In the genomic region with DNA sequence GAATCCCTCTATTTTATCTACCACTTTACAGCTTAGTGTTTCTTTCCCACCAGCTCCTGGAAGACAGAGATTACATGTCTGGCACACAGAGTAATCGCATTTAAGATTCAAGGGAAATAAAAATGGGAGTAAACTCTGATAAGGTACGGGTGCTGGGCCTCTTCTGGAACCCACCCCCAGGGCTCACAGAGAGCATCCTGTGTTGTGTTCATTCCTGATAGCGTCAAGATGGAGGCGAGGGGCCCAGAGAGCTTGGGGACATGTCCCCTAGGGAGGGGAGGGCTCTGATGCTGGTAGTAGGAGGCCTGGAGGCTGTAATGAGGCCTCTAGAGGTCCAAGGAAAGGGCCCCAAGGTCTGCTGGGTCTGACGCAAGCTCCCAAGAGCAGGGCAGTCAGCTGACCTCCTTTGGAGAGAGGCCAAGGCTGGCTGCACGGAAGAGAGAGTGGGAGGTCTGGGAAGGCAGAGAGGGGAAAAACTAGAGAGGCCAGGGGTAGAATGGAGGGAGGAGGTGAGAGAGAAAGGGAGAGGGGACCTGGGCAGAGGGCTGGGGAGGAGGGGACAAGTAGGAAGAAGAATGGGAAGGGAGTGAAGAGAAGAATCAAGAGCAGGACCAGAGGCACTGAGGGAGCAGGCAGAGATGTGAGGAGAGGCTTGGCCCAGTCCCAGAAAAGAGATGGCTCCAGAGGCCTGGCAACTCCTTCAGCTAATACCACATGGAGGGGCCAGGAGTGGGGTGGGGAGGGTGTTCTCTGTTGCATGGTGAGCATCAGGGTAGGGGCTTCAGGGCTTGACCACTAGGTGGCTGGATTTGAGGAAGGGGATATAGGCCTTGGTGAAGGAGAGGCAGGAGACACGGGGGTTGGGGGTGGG, we compare ENCODE assay signal across 8 mouse cellular contexts.
DNase-seq lines count a peak whose midpoint lies in the region; ATAC-seq and TF ChIP-seq lines count a peak whose summit lies in the region.

No protein-coding gene starts in this region.

- WGBS in intestine, embryonic 16.5 days: 38% methylated on average over 7 of the region's 7 CpGs
- 14% methylated on average over 7 of the region's 7 CpGs for WGBS in liver, embryonic 16.5 days (ENCODE audit: insufficient replicate concordance)

- peaks cover 6% of the 10 kb centered on the region for H3K27me3 ChIP-seq in G1E (ENCODE audit: insufficient read depth, low read length)
- H3K27me3 ChIP-seq in intestine, embryonic 16.5 days (replicated peaks; ENCODE audit: control insufficient read depth, insufficient read depth, low read length): no peaks in the 10 kb centered on the region
- H3K27me3 ChIP-seq in liver, embryonic 16.5 days (ENCODE audit: control insufficient read depth, insufficient read depth, low read depth, low read length): no peaks in the 10 kb centered on the region

- H3K9me3 ChIP-seq in G1E (replicated peaks): no peaks in the 10 kb centered on the region
- H3K9me3 ChIP-seq in intestine, embryonic 16.5 days (ENCODE audit: control insufficient read depth, low read length): no peaks in the 10 kb centered on the region
- no peaks in the 10 kb centered on the region for H3K9me3 ChIP-seq in liver, embryonic 16.5 days (replicated peaks; ENCODE audit: control insufficient read depth, low read length)

- H3K4me1 ChIP-seq in G1E (ENCODE audit: insufficient read depth, low read depth, low read length): peaks cover 35% of the 10 kb centered on the region
- peaks cover 12% of the 10 kb centered on the region; the same call in 1 of the 2 replicates for H3K4me1 ChIP-seq in intestine, embryonic 16.5 days (ENCODE audit: control insufficient read depth, insufficient read depth, low read length)
- H3K4me1 ChIP-seq in liver, embryonic 16.5 days (ENCODE audit: control insufficient read depth, low read depth, low read length): peaks cover 34% of the 10 kb centered on the region

- peak overlapping the region; percentile 60; the same call in 1 of the 2 replicates for H3K4me3 ChIP-seq in G1E (ENCODE audit: low read depth, low read length)
- H3K4me3 ChIP-seq in intestine, embryonic 16.5 days (ENCODE audit: low read length): no peak overlapping the region
- no peak overlapping the region; the same call in 1 of the 2 replicates for H3K4me3 ChIP-seq in liver, embryonic 16.5 days (ENCODE audit: low read depth, low read length)

- H3K4me2 ChIP-seq in intestine, embryonic 16.5 days (ENCODE audit: low read depth, low read length): no peak overlapping the region; the same call in 1 of the 2 replicates
- H3K4me2 ChIP-seq in liver, embryonic 16.5 days (ENCODE audit: low read depth, low read length): peak overlapping the region; percentile 43

- H3K27ac ChIP-seq in intestine, embryonic 16.5 days (ENCODE audit: low read length): peak overlapping the region; percentile 80
- peak overlapping the region; percentile 86 for H3K27ac ChIP-seq in liver, embryonic 16.5 days (ENCODE audit: low read length)

- H3K36me3 ChIP-seq in G1E (replicated peaks): no peaks in the 10 kb centered on the region
- H3K36me3 ChIP-seq in intestine, embryonic 16.5 days (ENCODE audit: control insufficient read depth, insufficient read depth, low read length): no peaks in the 10 kb centered on the region
- H3K36me3 ChIP-seq in liver, embryonic 16.5 days (ENCODE audit: control insufficient read depth, insufficient read depth): no peaks in the 10 kb centered on the region

- ATAC-seq in G1E (ENCODE audit: extremely low read depth, insufficient number of reproducible peaks, low FRiP score, poor library complexity, severe bottlenecking): peak; percentile 78
- ATAC-seq in intestine, embryonic 16.5 days: peak; percentile 93
- ATAC-seq in liver, embryonic 16.5 days (ENCODE audit: low read depth): peak; percentile 94
- ATAC-seq in cerebellum, adult (ENCODE audit: insufficient number of reproducible peaks, low FRiP score, low TSS enrichment): no peak

- no peak for TF ChIP-seq CTCF in G1E (IDR thresholded peaks at IDR 0.05; ENCODE audit: low read depth, low read length)

- H3K9ac ChIP-seq in intestine, embryonic 16.5 days (ENCODE audit: low read depth, low read length): 0 out of 2 replicates have a peak overlapping the region, but pooled peaks have one; percentile 21
- peak overlapping the region; percentile 10 for H3K9ac ChIP-seq in liver, embryonic 16.5 days (ENCODE audit: low read depth, low read length)

- DNase-seq in G1E (ENCODE audit: low spot score): peak; percentile 75
- peak; percentile 91 for DNase-seq in adrenal gland, postnatal 10 days
- DNase-seq in gastrocnemius, postnatal 25 days: peak; percentile 27
- peak; percentile 74 for DNase-seq in ovary, postnatal 36 days (ENCODE audit: low spot score)
- no peak for DNase-seq in cerebellum, adult 9-11 months
